Mouse (Mus musculus) lung, embryonic 14.5 days (tissue): ENCODE data around the gene Ttll9. TPM values are rescaled to one million over a fixed set of nuclear protein-coding genes. Genes with fewer than 3 reads are reported as not detected.
A peak's percentile ranks its signal among the peaks of the same experiment; 100 is the strongest.

Source experiments
- ATAC-seq: fragments of 200-750 bp; cut with Nextera tagmentation; 2 replicates; pipeline ENCODE4 v1.8.0; 2017; ENCODE audit warnings: mild to moderate bottlenecking, moderate TSS enrichment, moderate library complexity; ENCODE audit not compliant: insufficient read depth
- DNase-seq: peaks from one replicate; pipeline ENCODE4 v3.0.0-alpha.2; 2015
- H3K27ac ChIP-seq: fragments of 300-500 bp; sonication (generic); 2 replicates; pipeline ENCODE4 v1.5.1; 2014; ENCODE audit warnings: low read depth, mild to moderate bottlenecking, moderate library complexity
- H3K27me3 ChIP-seq: fragments of 300-500 bp; sonication (generic); 2 replicates; pipeline ENCODE4 v1.6.1; 2014; ENCODE audit warnings: low read length, control low read depth; ENCODE audit not compliant: insufficient read depth
- H3K36me3 ChIP-seq: fragments of 300-500 bp; sonication (generic); 2 replicates; pipeline ENCODE4 v1.6.1; 2014; ENCODE audit warnings: control low read depth; ENCODE audit not compliant: insufficient read depth
- H3K4me1 ChIP-seq: fragments of 300-500 bp; sonication (generic); 2 replicates; pipeline ENCODE4 v1.6.1; 2014; ENCODE audit warnings: antibody characterized with exemption, control low read depth; ENCODE audit not compliant: insufficient read depth
- H3K4me2 ChIP-seq: fragments of 300-500 bp; sonication (generic); 2 replicates; pipeline ENCODE4 v1.6.1; 2014; ENCODE audit warnings: mild to moderate bottlenecking
- H3K4me3 ChIP-seq: fragments of 300-500 bp; sonication (generic); 2 replicates; pipeline ENCODE4 v1.5.1; 2014; ENCODE audit warnings: low read depth, low read length
- H3K9ac ChIP-seq: fragments of 300-500 bp; sonication (generic); 2 replicates; pipeline ENCODE4 v1.6.1; 2014
- H3K9me3 ChIP-seq: fragments of 300-500 bp; sonication (generic); 2 replicates; pipeline ENCODE4 v1.6.1; 2016; ENCODE audit warnings: low read depth, low read length, control low read depth
- CTCF ChIP-seq: IDR thresholded peaks from 2 replicates; pipeline ENCODE4 v1.5.1; 2016; ENCODE audit warnings: antibody characterized with exemption, low read depth
- whole genome bisulfite sequencing: fragments of 180-500 bp; shearing (Covaris S2); extraction: QIAGEN DNeasy Blood & Tissue Kit; methylation state at CpG from one replicate; pipeline ENCODE4 v1.1.7; 2014; 5-methylcytosine and 5-hydroxymethylcytosine counted together
- polyA plus RNA-seq: library from polyadenylated mRNA; unstranded; fragments of >200 nt; fragmentation: Nextera tagmentation; extraction: Ambion mirVana; gene quantifications from 2 replicates; pipeline ENCODE4 v1.2.1, GENCODE M21; 2014

Ttll9 gene
- polyA plus RNA-seq, 1 experiment from 2014 or later = 0.59 TPM

GRCm38 (mm10) chr2:153014758-153015593 lies 52.7 kb downstream of the Ttll9 start, which contains the start of gene Pdrg1:
Pdrg1 (minus strand) TSS chr2:153015427.
- Histone ChIP-seq H3K36me3 (peaks cover 35% of the 10 kb centered on the region), H3K27ac (no peak within 1 kb of the TSS), H3K4me2 (peak within 1 kb of the TSS; percentile 94), H3K27me3 (no peaks in the 10 kb centered on the region), H3K9ac (peak within 1 kb of the TSS; percentile 83), H3K9me3 (no peaks in the 10 kb centered on the region), H3K4me1 (peaks cover 5% of the 10 kb centered on the region; the same call in 1 of the 2 replicates), H3K4me3 (peak within 1 kb of the TSS; percentile 85)
- ATAC-seq (peak; percentile 96), DNase-seq (peak; percentile 97)
- under 1% methylated on average over 54 of the region's 54 CpGs for WGBS
- TF ChIP-seq CTCF = peak; percentile 96

- Histone ChIP-seq H3K9ac (0 out of 2 replicates have a peak overlapping the region, but pooled peaks have one; percentile 83), H3K4me3 (peak overlapping the region; percentile 85; the same call in 1 of the 2 replicates), H3K4me1 (peaks cover 5% of the 10 kb centered on the region; the same call in 1 of the 2 replicates), H3K27me3 (no peaks in the 10 kb centered on the region), H3K36me3 (peaks cover 27% of the 10 kb centered on the region), H3K9me3 (no peaks in the 10 kb centered on the region), H3K4me2 (peak overlapping the region; percentile 94), H3K27ac (no peak overlapping the region)
- peak; percentile 56 for DNase-seq
- no peak for ATAC-seq
- 41% methylated on average over 8 of the region's 8 CpGs for WGBS
- TF ChIP-seq CTCF = no peak
Observed at GRCm38 (mm10) chr2:153015804-153016203, 53.5 kb downstream of the Ttll9 start.

GRCm38 (mm10) chr2:153016786-153017185 lies 54.5 kb downstream of the Ttll9 start:
- Histone ChIP-seq H3K4me2 (no peak overlapping the region), H3K9ac (no peak overlapping the region), H3K4me3 (no peak overlapping the region), H3K27me3 (no peaks in the 10 kb centered on the region), H3K4me1 (peaks cover 5% of the 10 kb centered on the region; the same call in 1 of the 2 replicates), H3K27ac (no peak overlapping the region), H3K36me3 (peaks cover 18% of the 10 kb centered on the region; the same call in 1 of the 2 replicates), H3K9me3 (no peaks in the 10 kb centered on the region)
- no peak for TF ChIP-seq CTCF
- WGBS = 35% methylated on average over 5 of the region's 5 CpGs
- DNase-seq = no peak
- ATAC-seq = no peak

GRCm38 (mm10) chr2:153019355-153019754 lies 57.1 kb downstream of the Ttll9 start:
- H3K27me3 ChIP-seq = no peaks in the 10 kb centered on the region
- ATAC-seq (no peak), DNase-seq (no peak)
- peaks cover 2% of the 10 kb centered on the region; the same call in 1 of the 2 replicates for H3K4me1 ChIP-seq
- H3K9me3 ChIP-seq = no peaks in the 10 kb centered on the region
- no peak overlapping the region for H3K27ac ChIP-seq
- no peak overlapping the region for H3K4me3 ChIP-seq
- no peak overlapping the region for H3K4me2 ChIP-seq
- 74% methylated on average over 3 of the region's 3 CpGs for WGBS
- no peak overlapping the region for H3K9ac ChIP-seq
- no peaks in the 10 kb centered on the region for H3K36me3 ChIP-seq
- no peak for TF ChIP-seq CTCF

GRCm38 (mm10) chr2:153021163-153021562 lies 58.9 kb downstream of the Ttll9 start:
- Histone ChIP-seq H3K4me2 (no peak overlapping the region), H3K4me1 (no peaks in the 10 kb centered on the region), H3K9ac (no peak overlapping the region), H3K27me3 (no peaks in the 10 kb centered on the region), H3K4me3 (no peak overlapping the region), H3K27ac (no peak overlapping the region), H3K9me3 (no peaks in the 10 kb centered on the region), H3K36me3 (no peaks in the 10 kb centered on the region)
- ATAC-seq (no peak), DNase-seq (no peak)
- no peak for TF ChIP-seq CTCF
- 76% methylated on average over 3 of the region's 3 CpGs for WGBS

- no peaks in the 10 kb centered on the region for H3K4me1 ChIP-seq
- no peak for TF ChIP-seq CTCF
- no peak overlapping the region for H3K4me3 ChIP-seq
- no peak for DNase-seq
- H3K27ac ChIP-seq = no peak overlapping the region
- ATAC-seq = no peak
- 51% methylated on average over 4 of the region's 4 CpGs for WGBS
- no peaks in the 10 kb centered on the region for H3K36me3 ChIP-seq
- no peak overlapping the region for H3K9ac ChIP-seq
- no peak overlapping the region for H3K4me2 ChIP-seq
- H3K9me3 ChIP-seq = no peaks in the 10 kb centered on the region
- no peaks in the 10 kb centered on the region for H3K27me3 ChIP-seq
Observed at GRCm38 (mm10) chr2:153022855-153023254, 60.6 kb downstream of the Ttll9 start.

- WGBS = 78% methylated on average over 7 of the region's 7 CpGs
- TF ChIP-seq CTCF = no peak
- H3K36me3 ChIP-seq = no peaks in the 10 kb centered on the region
Observed at GRCm38 (mm10) chr2:153026052-153026451, 63.8 kb downstream of the Ttll9 start.

More at GRCm38 (mm10) chr2:153026052-153026451, 63.8 kb downstream of the Ttll9 start:
- H3K27ac ChIP-seq = no peak overlapping the region
- no peaks in the 10 kb centered on the region for H3K4me1 ChIP-seq
- H3K4me2 ChIP-seq = no peak overlapping the region
- no peaks in the 10 kb centered on the region for H3K9me3 ChIP-seq
- peaks cover 13% of the 10 kb centered on the region for H3K27me3 ChIP-seq
- no peak for ATAC-seq
- DNase-seq = no peak
- H3K9ac ChIP-seq = no peak overlapping the region
- no peak overlapping the region for H3K4me3 ChIP-seq
